Mouse (Mus musculus) heart, postnatal 36 days (tissue): ENCODE results near the gene Scnn1a. TPM values are rescaled to one million over a fixed set of nuclear protein-coding genes. Genes with fewer than 3 reads are reported as not detected.

ENCODE experiments used
- DNase-seq, 2 experiments: peaks; one replicate each; pipeline ENCODE4 v3.0.0; 2021 to 2022
- intact Hi-C: fragments of 180-260 bp; cut with DNase I; formaldehyde crosslinking; loops from one replicate; pipeline ENCODE4 v1.15.1; 2025
- total RNA-seq, 2 experiments: library from RNA; stranded (reverse); gene quantifications; 2 replicates each; pipeline ENCODE4 v1.2.3; 2021

The Scnn1a gene
- total RNA-seq, 2 experiments from 2014 or later, result 0.46 to 1.1 TPM

DNA sequence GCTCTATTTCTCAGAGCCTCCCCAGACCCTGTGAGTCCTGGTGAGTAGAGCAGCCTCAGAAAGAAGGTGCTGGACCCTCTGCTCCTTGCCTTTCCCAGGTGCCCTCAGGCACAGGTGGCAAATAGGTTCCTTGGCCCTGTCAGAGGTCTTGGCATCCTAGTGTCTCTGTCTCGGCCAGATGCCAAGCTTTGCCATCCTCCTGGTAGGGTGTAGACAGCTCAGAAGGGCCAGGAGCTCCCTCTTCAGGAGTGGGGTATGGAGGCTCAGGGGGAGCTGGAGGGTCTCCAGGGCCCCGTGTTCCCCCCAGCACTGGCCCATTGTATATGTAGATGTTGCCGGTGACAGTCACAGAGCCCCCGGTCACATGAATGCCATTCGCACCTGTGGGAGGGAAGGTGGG, 13.4 kb upstream of the Scnn1a start:
- DNase-seq, result no peak

GRCm38 (mm10) chr6:125308921-125309320, 11.5 kb upstream of the Scnn1a start:
- intact Hi-C loops, result no loop called here
- no peak for DNase-seq

More for the DNA sequence above, 13.4 kb upstream of the Scnn1a start:
- intact Hi-C loops, result no loop called here

- intact Hi-C loops, result no loop called here
- no peak for DNase-seq
Measured at GRCm38 (mm10) chr6:125309406-125309805, 11.1 kb upstream of the Scnn1a start.

- no peak for DNase-seq
- intact Hi-C loops, result no loop called here
Measured at GRCm38 (mm10) chr6:125312171-125312570, 8.3 kb upstream of the Scnn1a start.

GRCm38 (mm10) chr6:125312581-125313355, 7.7 kb upstream of the Scnn1a start:
- intact Hi-C loops, result loop anchor here (1.0 kb wide), 1 partner anchor 42 kb away; no protein-coding TSS in a partner anchor
- peak in 1 of 2 experiments; percentile 23 for DNase-seq

- intact Hi-C loops, result loop anchor here (1.0 to 2.0 kb wide), 2 partner anchors 17 to 41 kb away; no protein-coding TSS in a partner anchor
- peak; percentile 88 to 91 for DNase-seq
Measured at GRCm38 (mm10) chr6:125313546-125314230, 6.8 kb upstream of the Scnn1a start, which contains the start of gene Ltbr. Gene Ltbr (minus strand): TSS chr6:125313885.

- intact Hi-C loops, result loop anchor here (2.0 kb wide), 1 partner anchor 17 kb away; no protein-coding TSS in a partner anchor
- DNase-seq, result no peak
Measured at GRCm38 (mm10) chr6:125314231-125314563, 6.3 kb upstream of the Scnn1a start.

- DNase-seq, result no peak
Measured at GRCm38 (mm10) chr6:125314746-125315145, 5.7 kb upstream of the Scnn1a start.

DNA sequence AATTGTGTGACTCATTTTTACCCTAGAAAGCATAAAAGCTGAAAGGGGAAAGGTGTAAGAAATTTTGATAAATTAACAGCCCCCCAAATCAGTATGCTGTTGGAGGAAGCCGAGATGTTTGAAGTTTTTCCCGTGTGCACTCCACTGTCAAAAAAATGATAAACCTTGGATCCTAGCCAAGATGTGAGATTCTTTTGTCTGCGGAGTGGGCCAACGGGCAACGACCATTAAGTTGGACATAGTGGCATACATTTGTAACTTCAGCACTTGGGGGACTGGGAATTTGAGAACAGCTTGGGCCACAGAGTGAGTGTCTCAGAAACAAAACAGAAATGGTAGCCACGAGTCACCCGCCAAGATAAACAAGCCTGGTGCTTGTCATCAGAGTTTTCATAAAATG, 3.4 kb upstream of the Scnn1a start:
- intact Hi-C loops, result no loop called here
- no peak for DNase-seq

More at GRCm38 (mm10) chr6:125314746-125315145, 5.7 kb upstream of the Scnn1a start:
- intact Hi-C loops, result loop anchor here (2.0 kb wide), 1 partner anchor 16 kb away; no protein-coding TSS in a partner anchor

- intact Hi-C loops, result no loop called here
- no peak for DNase-seq
Measured at GRCm38 (mm10) chr6:125318981-125319918, 1.2 kb upstream of the Scnn1a start.

DNA sequence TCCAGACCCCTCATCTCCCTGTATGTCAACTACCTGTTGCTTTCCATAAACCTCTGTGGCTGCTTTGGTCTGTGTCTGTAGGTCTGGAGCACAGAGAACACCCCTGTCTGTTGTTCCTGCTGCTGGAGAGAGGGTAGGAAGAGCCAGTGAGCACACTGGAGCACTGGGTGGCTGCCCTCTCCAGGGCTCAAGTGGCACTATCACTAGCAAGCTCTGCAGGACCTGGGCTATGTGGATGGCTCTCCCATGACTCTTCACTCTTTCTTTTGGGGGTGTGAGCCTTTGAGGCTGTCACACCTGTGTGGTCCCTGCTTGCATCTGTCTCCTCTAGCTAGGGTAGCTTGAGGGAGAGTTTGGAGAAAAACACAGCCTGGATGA, 551 bp upstream of the Scnn1a start:
- DNase-seq, result no peak
- intact Hi-C loops, result no loop called here

DNA sequence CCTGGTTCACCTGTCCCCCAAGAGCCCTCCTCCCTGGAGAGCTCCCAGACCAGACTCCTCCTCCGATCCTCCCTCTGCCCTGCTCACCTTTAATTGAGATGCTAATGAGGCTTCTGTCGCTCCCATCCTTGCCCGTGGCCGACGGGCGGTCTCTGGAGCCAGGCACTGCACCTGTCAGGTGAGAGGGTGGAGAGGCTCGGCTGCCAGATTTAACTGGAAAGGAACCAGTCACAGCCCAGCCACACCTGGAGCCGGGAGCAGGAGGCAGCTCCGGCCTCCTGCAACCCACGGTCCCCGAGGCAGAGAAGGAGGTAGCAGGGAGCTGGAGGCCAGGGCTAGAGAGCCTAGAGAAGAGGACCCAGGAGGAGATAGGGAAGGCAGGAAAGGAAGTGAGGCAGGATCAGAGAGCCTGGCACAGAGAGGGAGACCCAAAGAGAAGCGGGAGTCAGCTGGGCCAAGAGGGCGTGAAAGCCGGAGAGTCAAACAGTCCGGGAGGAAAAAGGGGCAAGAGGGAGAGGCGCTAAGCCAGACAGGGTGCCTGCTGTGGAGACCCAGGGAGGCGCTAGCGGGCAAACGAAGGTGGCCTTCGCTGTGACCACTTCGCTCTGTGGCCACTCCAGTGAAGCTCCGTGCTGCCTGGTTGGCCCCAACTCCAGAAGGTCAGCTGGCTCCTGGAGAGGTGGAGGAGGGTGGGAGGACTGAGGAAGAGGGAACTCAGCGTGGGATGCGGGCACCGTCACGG, 826 bp downstream of the Scnn1a start:
- intact Hi-C loops, result no loop called here
- DNase-seq, result no peak

GRCm38 (mm10) chr6:125322794-125323193, 2.3 kb downstream of the Scnn1a start:
- intact Hi-C loops, result no loop called here
- no peak for DNase-seq

- intact Hi-C loops, result no loop called here
- DNase-seq, result no peak
Measured at GRCm38 (mm10) chr6:125323547-125323946, 3.1 kb downstream of the Scnn1a start.

DNA sequence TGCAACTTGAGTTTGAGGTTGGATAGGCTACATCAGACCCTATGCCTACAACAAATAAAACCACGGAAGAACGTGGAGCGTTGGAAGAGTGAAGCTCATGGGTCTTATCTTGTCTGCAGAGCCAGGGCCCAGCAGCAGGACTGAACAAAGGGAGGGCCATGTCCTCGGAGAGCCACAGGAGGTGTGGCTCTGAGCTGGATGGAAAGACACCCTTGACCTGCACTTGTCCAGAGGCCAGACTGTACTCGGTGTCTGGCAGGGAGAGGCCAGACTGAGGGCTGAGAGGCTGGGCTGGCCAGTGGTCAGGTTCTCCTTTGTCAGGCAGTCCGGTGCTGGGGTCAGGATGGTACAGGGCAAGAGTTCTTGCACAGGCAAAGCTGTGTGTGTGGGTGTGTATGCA, 4.9 kb downstream of the Scnn1a start:
- DNase-seq, result no peak
- intact Hi-C loops, result loop anchor here (5.0 kb wide), 1 partner anchor 48 kb away; no protein-coding TSS in a partner anchor

DNA sequence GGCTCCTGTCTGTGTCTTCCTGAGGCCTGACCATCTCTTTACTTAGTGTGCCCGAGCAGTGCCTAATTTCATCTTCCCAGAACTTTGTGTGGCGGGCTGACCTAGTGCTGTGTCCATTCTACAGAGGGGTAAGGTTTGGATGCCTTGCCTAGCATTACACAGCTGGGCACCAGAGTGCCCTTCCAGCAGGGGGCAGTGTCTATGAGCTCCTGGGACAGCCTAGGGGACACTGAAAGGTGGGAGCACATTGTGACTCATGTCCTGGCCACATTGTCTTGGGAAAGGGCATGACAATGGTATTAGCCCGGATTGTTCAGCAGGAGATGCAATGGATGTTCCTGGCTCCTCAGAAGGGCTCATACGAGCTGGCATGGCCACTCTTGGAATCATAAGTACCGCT, 7.8 kb downstream of the Scnn1a start:
- peak in 1 of 2 experiments; percentile 69 for DNase-seq
- intact Hi-C loops, result loop anchor here (2.0 to 5.0 kb wide), 2 partner anchors 37 to 51 kb away; no protein-coding TSS in a partner anchor

DNA sequence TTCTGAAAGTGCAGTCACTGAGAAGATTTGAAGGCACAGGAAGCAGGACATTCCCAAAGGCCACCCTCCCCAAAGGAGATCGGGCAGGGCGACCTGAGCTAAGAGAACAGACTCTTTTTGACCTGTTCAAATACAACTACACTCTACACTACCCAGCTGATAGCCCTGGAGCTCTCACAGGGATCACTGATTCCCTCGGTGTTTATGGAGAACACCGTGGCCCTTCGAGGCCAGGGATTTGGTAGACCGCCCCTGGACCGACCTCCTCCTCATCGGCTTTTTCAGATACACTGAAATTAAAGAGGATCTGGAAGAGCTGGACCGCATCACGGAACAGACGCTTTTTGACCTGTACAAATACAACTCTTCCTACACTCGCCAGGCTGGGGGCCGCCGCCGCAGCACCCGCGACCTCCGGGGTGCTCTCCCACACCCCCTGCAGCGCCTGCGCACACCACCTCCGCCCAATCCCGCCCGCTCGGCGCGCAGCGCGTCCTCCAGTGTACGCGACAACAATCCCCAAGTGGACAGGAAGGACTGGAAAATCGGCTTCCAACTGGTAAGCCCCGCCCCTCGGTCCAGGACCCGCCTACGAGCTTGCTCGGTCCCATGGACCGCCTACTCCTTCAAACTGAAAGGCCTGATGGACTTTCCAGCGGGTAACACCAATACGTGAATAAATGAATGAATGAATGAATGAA, 10.3 kb downstream of the Scnn1a start:
- DNase-seq, result peak; percentile 91 to 92
- intact Hi-C loops, result loop anchor here (2.0 kb wide), 1 partner anchor 16 kb away; no protein-coding TSS in a partner anchor

- DNase-seq, result no peak
Measured at GRCm38 (mm10) chr6:125333112-125333899, 12.8 kb downstream of the Scnn1a start.

More at GRCm38 (mm10) chr6:125333112-125333899, 12.8 kb downstream of the Scnn1a start:
- intact Hi-C loops, result no loop called here
